Mouse (Mus musculus) heart, adult 2 months (tissue): ENCODE data around the gene Tcea2.

Experiments used
- CTCF ChIP-seq: fragments of 200-600 bp; IDR thresholded peaks from 2 replicates; pipeline ENCODE4 v1.8.1; 2022; ENCODE audit warnings: antibody characterized with exemption, mild to moderate bottlenecking, moderate library complexity
- EP300 ChIP-seq: fragments of 200-500 bp; IDR thresholded peaks from 2 replicates; pipeline ENCODE4 v1.6.1; 2011; ENCODE audit warnings: low read depth, low read length, control low read depth; ENCODE audit not compliant: insufficient read depth
- POLR2A ChIP-seq: fragments of 200-500 bp; IDR thresholded peaks from 2 replicates; pipeline ENCODE4 v1.6.1; 2011; ENCODE audit warnings: mild to moderate bottlenecking, low read depth, low read length, control low read depth; ENCODE audit not compliant: insufficient read depth

DNA sequence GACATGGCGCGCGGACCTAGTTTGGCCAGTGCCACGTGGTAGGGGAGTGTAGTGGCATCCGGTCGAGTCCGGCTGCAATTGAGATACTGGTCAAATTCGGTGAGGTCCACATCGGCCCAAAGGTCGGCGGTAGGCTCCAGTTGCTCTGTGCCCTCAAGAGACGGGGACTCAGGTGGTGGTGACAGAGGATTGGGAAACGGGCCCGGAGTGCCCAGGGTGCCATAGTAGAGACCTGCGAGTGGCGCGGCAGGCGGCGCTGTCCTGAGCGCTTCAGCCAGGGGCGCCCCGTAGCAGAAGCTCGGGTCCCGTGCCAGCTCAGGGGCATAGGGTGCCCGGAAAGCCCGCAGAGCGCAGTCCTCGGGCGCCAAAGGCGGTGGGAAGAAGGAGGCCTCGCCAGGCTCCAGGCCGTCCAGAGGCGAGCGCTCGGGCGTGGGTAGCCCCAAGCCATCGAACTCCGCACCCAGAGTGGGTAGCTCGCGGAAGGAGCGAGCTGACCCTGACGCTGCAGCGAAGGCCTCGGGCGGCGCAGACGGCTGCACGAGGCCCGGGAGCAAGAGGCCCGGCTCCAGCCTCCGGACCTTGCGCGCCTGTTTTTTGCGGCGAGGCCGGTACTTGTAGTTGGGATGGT is 9.7 kb upstream of the Tcea2 start:
- TF ChIP-seq CTCF (peak; percentile 54), POLR2A (0 out of 2 replicates have a peak, but pooled peaks have one; percentile 20), EP300 (0 out of 2 replicates have a peak, but pooled peaks have one; percentile 5)
